Mouse (Mus musculus): ENCODE results near the gene Gm5798. TPM values are rescaled to one million over a fixed set of nuclear protein-coding genes. Genes with fewer than 3 reads are reported as not detected.
"Not testable (repeated sequence)": the region's sequence is repeated elsewhere in the genome, so short reads cannot be mapped to it uniquely, and the experiment has no call there.

Gm5798 gene
- polyA plus RNA-seq (2012; rRNA removed) = not detected in 2 replicates

DNA sequence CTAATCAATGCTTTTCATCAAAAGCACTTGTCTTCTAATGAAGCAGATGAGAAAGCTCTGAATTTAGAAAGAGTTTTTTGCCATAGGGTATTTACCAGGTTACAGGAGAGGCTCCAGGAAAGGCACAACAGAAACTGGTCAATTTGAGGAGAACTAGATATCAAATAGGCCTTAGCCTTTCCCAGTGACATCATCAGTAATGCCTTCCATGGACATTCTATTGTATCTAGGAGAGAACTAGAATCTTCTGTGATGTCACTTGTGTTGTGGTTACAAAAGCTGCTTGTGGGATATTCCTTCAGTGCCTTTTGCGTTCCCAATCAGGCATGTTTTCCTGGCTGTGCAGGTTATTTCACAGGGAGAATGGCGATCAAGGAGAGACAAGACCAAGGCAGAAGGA, at the start of gene Gm5798:
TSS of gene Gm5798 (plus strand) at position 301 of the 400 bp plus-strand sequence.
- 63% methylated on average over 2 of the region's 2 CpGs for WGBS
- not testable (repeated sequence) for H3K27me3 ChIP-seq (replicated peaks; ENCODE audit: control insufficient read depth, insufficient read depth, low read length); H3K36me3 ChIP-seq (ENCODE audit: control insufficient read depth, insufficient read depth, low read length); H3K27ac ChIP-seq (ENCODE audit: insufficient read depth, low read depth, low read length); H3K4me1 ChIP-seq (ENCODE audit: control insufficient read depth, insufficient read depth, low read length); DNase-seq; H3K4me3 ChIP-seq (ENCODE audit: insufficient read depth, low read depth, low read length)

- not testable (repeated sequence) for H3K27ac ChIP-seq (ENCODE audit: insufficient read depth, low read depth, low read length)
Measured at GRCm38 (mm10) chr14:41386279-41386678, 37.9 kb downstream of the Gm5798 start, which contains the start of gene Gm7945. Gm7945 (minus strand) TSS chr14:41386379.

More at GRCm38 (mm10) chr14:41386279-41386678, 37.9 kb downstream of the Gm5798 start, which contains the start of gene Gm7945:
- H3K4me1 ChIP-seq (ENCODE audit: control insufficient read depth, insufficient read depth, low read length); H3K4me3 ChIP-seq (ENCODE audit: insufficient read depth, low read depth, low read length); H3K27me3 ChIP-seq (replicated peaks; ENCODE audit: control insufficient read depth, insufficient read depth, low read length); DNase-seq; H3K36me3 ChIP-seq (ENCODE audit: control insufficient read depth, insufficient read depth, low read length): not testable (repeated sequence)
- WGBS = no CpG with 5 or more reads among the region's 3 CpGs

Other genes with a start within 250 kb of the Gm5798 start
- 0.03 and 0.05 TPM in 2 replicates for gene Mat1a, start 243.6 kb upstream of the Gm5798 start, polyA plus RNA-seq (2012; rRNA removed)
- not detected in 2 replicates for gene Sftpa1, start 216.8 kb upstream of the Gm5798 start, polyA plus RNA-seq (2012; rRNA removed)
- 1.2 TPM in 2 replicates for gene Mbl1, start 197.2 kb upstream of the Gm5798 start, polyA plus RNA-seq (2012; rRNA removed)
- not detected in 2 replicates for gene Sftpd, start 163.5 kb upstream of the Gm5798 start, polyA plus RNA-seq (2012; rRNA removed)
- not detected in 2 replicates for gene Gm2832, start 69.8 kb upstream of the Gm5798 start, polyA plus RNA-seq (2012; rRNA removed)
- not detected in 2 replicates for gene Gm7945, start 37.8 kb downstream of the Gm5798 start, polyA plus RNA-seq (2012; rRNA removed)
- gene Gm6482, start 59.7 kb downstream of the Gm5798 start, polyA plus RNA-seq (2012; rRNA removed) = not detected in 2 replicates
- gene Gm7954, start 104.9 kb downstream of the Gm5798 start, polyA plus RNA-seq (2012; rRNA removed) = not detected in 2 replicates
- not detected in 2 replicates for gene Gm3486, start 140.9 kb downstream of the Gm5798 start, polyA plus RNA-seq (2012; rRNA removed)
- gene Gm7970, start 207.0 kb downstream of the Gm5798 start, polyA plus RNA-seq (2012; rRNA removed) = not detected in 2 replicates
- not detected in 2 replicates for gene 1700049E17Rik2, start 224.6 kb downstream of the Gm5798 start, polyA plus RNA-seq (2012; rRNA removed)